Mouse (Mus musculus): Measurements from ENCODE around the gene Acot4. TPM values are rescaled to one million over a fixed set of nuclear protein-coding genes. Genes with fewer than 3 reads are reported as not detected.
"Not testable (repeated sequence)": the region's sequence is repeated elsewhere in the genome, so short reads cannot be mapped to it uniquely, and the experiment has no call there.

Gene Acot4
- polyA plus RNA-seq, 1 experiment from 2014 or later = 0.11 TPM

DNA sequence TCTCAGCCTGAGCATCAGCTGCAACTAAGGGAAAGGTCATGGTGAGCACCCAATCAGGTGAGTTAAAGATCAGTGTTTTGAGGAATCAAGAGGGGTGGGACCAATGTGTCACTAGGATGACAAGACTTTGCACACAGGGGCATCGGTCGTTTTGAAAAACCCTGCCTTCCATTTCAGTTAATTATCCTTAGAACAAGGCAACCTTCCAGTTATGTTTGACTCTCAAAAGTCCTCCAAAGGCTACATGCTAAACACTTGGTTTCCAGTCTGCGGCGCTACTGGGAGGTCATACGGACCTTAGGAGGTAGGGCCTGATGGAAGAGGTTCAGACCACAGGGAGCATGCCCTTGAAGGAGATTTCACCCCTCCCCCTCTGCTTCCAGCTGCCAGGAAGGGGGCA, 12.6 kb downstream of the Acot4 start:
- 81% methylated on average over 5 of the region's 5 CpGs for WGBS (ENCODE audit: missing documents)
- H3K36me3 ChIP-seq (ENCODE audit: inconsistent target); H3K79me2 ChIP-seq (ENCODE audit: inconsistent target); H3K4me3 ChIP-seq (ENCODE audit: inconsistent target); H3K27ac ChIP-seq: not testable (repeated sequence)

DNA sequence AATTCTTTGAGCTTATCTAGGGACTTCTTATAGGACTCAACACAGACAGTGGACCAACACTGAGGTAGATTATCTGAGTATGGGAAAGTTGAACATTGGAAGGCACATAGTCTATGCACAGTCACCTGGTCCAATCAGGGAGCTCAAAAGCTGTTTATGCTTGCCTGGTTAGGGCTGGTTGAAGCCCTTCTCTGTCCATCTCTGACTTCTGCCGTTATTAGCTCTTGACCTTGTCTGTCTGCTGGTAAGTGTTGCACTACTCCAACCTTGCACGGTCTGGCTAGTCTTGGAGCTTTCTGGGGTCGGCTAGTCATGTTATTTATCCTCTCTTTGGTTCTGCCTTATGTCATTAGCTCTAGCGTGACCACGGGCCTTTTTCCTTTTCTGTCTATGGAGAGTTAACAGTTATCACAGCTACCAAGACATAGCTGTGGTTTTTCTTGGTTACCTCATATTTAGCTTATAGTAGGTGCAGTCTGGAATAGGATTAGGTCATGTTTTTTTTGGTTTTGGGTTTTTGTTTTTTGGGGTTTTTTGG, 13.8 kb downstream of the Acot4 start, which contains the start of gene Acot3:
TSS of gene Acot3 (plus strand) at position 208 of the 538 bp plus-strand sequence.
- Histone ChIP-seq H3K79me2 (ENCODE audit: inconsistent target) (no peaks in the 10 kb centered on the region), H3K36me3 (ENCODE audit: inconsistent target) (no peaks in the 10 kb centered on the region), H3K27ac (no peak within 1 kb of the TSS), H3K4me3 (ENCODE audit: inconsistent target) (no peak within 1 kb of the TSS)
- 52% methylated on average over 5 of the region's 5 CpGs for WGBS (ENCODE audit: missing documents)

DNA sequence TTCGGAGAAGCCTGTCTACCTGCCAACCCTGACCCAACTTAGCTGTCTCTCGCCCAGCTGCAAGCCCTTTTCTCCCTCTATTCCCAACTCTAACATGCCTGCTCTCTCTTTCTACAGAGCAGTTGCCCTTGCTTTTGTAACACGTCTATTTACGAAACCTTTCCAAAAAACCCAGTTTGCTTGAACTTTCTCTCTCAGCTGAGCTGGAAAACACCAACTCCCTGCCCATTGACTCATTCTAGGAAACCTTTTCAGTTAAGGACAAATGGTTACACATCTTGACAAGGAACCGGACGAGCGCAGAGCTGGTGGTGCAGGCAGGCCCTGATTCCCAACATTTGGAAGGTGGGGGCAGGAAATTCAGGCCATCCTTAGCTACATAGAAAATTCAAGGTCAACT, 14.4 kb downstream of the Acot4 start:
- Histone ChIP-seq H3K4me3 (ENCODE audit: inconsistent target) (no peak overlapping the region), H3K79me2 (ENCODE audit: inconsistent target) (no peaks in the 10 kb centered on the region), H3K36me3 (ENCODE audit: inconsistent target) (no peaks in the 10 kb centered on the region), H3K27ac (no peak overlapping the region)
- 95% methylated on average over 6 of the region's 7 CpGs for WGBS (ENCODE audit: missing documents)

DNA sequence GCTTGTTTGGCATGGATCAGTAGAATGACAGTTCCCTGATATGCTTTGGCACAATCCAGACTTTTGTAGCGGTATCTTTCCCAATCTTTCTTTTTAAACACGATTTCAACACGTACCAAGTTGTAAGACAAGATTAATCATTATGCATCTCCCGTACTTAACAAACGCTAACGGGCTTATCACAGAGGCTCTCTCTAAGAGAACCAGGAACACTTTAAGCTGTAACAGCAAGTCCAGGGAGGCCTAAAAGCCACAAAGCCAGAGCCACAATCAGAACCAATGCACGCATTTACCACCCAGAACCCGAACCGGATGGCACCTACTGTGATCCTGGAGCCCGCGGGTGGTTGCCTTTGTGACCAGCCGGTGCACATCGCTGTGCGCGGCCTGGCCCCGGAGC, 15.0 kb downstream of the Acot4 start:
- Histone ChIP-seq H3K4me3 (ENCODE audit: inconsistent target) (no peak overlapping the region), H3K79me2 (ENCODE audit: inconsistent target) (no peaks in the 10 kb centered on the region), H3K27ac (no peak overlapping the region), H3K36me3 (ENCODE audit: inconsistent target) (no peaks in the 10 kb centered on the region)
- 36% methylated on average over 11 of the region's 16 CpGs for WGBS (ENCODE audit: missing documents)

DNA sequence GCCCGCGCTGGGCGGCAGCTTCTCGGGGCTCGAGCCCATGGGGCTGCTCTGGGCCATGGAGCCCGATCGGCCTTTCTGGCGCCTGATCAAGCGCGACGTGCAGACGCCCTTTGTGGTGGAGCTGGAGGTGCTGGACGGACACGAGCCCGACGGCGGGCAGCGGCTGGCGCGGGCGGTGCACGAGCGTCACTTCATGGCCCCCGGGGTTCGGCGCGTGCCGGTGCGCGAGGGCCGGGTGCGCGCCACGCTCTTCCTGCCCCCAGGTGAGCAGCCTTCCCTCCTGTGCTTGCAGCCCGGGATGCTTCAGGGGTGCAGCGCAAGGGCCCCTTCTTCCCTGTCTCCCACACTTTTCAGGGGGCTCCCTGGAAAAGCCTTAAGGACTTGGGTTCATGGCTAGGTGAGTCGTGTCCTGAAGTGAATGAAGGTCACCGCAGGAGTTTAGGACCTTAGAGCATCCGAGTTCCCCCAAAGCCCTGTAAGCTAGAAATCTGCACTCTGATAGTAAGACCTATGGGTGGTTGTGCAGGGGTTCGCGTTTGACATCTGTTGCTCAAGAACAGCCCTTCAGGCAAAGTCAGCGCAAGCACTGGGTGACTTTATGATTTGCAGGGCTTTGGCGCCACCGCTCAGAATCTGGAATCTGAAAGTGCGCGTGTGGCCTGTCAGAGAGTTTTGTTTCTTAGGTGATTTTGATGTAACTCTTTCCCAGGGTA, 15.7 kb downstream of the Acot4 start:
- no peak overlapping the region for H3K27ac ChIP-seq
- H3K4me3 ChIP-seq (ENCODE audit: inconsistent target) = no peak overlapping the region
- H3K36me3 ChIP-seq (ENCODE audit: inconsistent target) = no peaks in the 10 kb centered on the region
- 8% methylated on average over 27 of the region's 46 CpGs for WGBS (ENCODE audit: missing documents)
- no peaks in the 10 kb centered on the region for H3K79me2 ChIP-seq (ENCODE audit: inconsistent target)

DNA sequence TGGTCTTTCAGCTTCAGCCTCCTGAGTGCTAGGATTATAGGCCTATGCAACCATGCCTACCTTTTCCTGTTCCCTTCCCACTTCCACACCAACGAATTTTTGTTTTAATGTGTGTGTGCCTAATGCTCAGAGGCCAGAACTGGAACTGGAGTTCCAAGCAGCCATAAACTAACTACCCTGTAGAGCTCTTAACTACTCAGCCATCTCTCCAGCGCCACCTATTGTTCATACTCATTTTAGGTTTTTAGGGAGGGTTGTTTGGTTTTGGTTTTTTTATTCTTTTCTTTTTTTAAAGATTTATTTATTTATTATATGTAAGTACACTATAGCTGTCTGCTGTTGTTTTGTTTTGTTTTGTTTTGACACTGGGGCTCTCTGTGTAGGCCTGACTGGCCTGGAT, 22.8 kb downstream of the Acot4 start:
- Histone ChIP-seq H3K79me2 (ENCODE audit: inconsistent target) (no peaks in the 10 kb centered on the region), H3K27ac (no peak overlapping the region), H3K36me3 (ENCODE audit: inconsistent target) (no peaks in the 10 kb centered on the region), H3K4me3 (ENCODE audit: inconsistent target) (no peak overlapping the region)
- 0% methylated on average over 2 of the region's 2 CpGs for WGBS (ENCODE audit: missing documents)

DNA sequence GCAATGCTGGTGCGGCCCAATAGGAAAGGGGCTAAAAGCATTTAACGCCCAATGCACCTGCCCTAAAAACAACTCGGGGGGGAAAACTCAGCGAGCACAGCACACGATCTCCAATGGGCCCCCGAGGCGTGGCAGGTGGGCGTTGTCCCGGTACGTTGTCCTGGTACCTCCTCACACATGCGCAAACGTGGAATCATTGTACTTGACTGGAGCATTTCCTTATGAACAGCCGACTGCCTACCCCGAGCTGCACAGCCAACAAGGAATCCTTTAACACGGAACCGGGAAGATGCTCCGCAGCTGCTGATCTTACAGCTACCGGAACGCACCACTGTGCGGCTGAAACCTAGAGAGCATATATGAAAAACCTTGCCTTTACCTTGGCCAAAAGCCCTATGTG, 24.2 kb downstream of the Acot4 start:
- H3K27ac ChIP-seq = no peak overlapping the region
- H3K36me3 ChIP-seq (ENCODE audit: inconsistent target) = no peaks in the 10 kb centered on the region
- 94% methylated on average over 20 of the region's 20 CpGs for WGBS (ENCODE audit: missing documents)
- no peak overlapping the region for H3K4me3 ChIP-seq (ENCODE audit: inconsistent target)
- H3K79me2 ChIP-seq (ENCODE audit: inconsistent target) = no peaks in the 10 kb centered on the region

DNA sequence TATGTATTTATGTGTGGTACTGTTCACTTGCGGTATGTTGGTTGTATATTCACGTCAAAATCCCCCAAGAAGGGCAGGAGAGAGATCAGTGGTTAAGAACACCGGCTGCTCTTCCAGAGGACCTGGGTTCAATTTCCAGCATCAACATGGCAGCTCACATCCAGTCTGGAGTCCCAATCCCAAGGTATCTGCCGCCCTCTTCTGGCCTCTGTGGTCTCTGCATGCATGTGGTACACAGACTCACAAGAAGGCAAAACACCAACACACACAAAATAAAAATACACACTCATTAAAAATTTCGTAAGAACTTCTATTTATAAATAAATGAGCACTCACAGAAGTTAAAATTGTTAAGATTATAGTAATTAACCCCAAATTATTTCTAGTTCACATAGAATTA, 25.0 kb downstream of the Acot4 start:
- H3K4me3 ChIP-seq (ENCODE audit: inconsistent target) = no peak overlapping the region
- 71% methylated on average over 5 of the region's 5 CpGs for WGBS (ENCODE audit: missing documents)
- no peaks in the 10 kb centered on the region for H3K36me3 ChIP-seq (ENCODE audit: inconsistent target)
- H3K79me2 ChIP-seq (ENCODE audit: inconsistent target) = no peaks in the 10 kb centered on the region
- no peak overlapping the region for H3K27ac ChIP-seq

DNA sequence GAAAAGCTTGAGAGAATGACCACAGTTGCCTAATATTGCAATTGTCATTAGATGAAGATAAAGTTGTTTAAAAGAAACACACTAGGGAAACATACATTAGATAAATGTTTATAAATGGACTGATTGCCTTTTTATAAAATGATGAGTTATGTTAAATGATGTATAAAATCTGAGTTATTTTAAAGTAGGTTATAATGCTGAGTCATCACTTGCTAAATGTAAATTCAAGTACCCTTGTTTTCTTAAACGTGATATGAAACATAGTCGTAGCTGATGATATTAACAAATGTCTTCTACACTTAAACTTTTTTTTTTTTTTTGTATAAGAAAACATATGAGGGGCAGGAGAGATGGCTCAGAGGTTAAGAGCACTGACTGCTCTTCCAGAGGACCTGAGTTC, 25.7 kb downstream of the Acot4 start:
- 86% methylated on average over 2 of the region's 2 CpGs for WGBS (ENCODE audit: missing documents)
- Histone ChIP-seq H3K27ac (no peak overlapping the region), H3K4me3 (ENCODE audit: inconsistent target) (no peak overlapping the region), H3K79me2 (ENCODE audit: inconsistent target) (no peaks in the 10 kb centered on the region), H3K36me3 (ENCODE audit: inconsistent target) (no peaks in the 10 kb centered on the region)

DNA sequence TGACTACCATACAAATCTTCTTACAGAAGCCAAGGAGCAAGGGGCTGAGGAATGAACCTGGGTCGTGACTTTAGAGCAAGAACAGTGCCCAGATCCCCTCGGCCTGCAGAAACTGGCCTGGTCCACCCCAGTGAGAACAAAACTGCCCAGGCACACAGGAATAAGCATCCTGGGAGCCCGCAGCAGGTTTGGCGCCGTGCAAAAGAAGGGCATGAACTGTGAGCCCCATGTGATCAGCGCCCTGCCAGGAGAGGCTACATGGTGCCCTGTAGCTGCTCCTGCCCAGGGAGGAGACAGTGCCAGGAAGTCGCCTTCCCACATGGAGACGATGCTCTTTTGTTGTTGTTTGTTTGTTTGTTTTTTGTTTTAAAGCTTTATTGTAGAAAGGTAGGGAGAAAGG, 26.4 kb downstream of the Acot4 start:
- Histone ChIP-seq H3K79me2 (ENCODE audit: inconsistent target) (no peaks in the 10 kb centered on the region), H3K4me3 (ENCODE audit: inconsistent target) (no peak overlapping the region), H3K36me3 (ENCODE audit: inconsistent target) (no peaks in the 10 kb centered on the region), H3K27ac (no peak overlapping the region)
- WGBS (ENCODE audit: missing documents) = 81% methylated on average over 8 of the region's 8 CpGs

DNA sequence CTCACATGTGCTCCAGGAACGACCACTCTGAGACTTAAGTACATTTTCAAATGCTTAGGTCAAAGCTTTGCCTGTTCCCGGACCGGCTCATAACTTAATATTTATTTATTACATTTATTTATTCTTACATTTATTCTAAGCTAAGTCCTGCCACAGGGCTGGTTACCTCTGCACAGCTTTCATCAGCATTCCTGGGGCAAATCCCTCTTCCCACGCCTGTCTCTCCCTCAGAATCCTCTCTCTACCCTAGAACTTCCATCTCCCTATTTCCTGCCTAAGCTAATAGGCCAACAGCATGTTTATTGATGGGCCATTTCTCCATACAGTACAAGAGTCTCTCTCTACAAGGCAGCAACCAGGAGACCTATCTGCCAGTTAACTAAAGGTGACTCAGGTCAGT, 29.6 kb downstream of the Acot4 start:
- no peak overlapping the region for H3K4me3 ChIP-seq (ENCODE audit: inconsistent target)
- H3K36me3 ChIP-seq (ENCODE audit: inconsistent target) = no peaks in the 10 kb centered on the region
- WGBS (ENCODE audit: missing documents) = 85% methylated on average over 4 of the region's 4 CpGs
- no peak overlapping the region for H3K27ac ChIP-seq
- no peaks in the 10 kb centered on the region for H3K79me2 ChIP-seq (ENCODE audit: inconsistent target)

DNA sequence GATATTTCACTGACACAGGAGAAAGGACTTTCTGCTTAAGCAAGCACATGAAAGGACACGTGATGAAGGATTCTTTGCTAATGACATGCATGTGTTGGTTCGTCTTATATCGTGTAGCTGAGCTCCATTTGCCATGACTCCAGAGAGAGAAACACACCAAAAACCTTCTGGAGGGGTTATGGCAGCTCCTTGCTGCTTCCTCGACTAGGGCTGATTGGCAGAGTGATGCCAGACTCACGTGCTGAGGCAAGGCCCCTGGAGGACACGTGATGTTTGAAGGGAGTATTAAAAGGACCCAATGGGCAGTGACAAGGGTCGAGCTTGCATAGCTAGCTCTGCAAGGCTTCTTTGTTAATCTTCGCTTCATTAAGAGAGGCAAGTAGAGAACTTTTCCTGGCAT, 30.1 kb downstream of the Acot4 start:
- H3K79me2 ChIP-seq (ENCODE audit: inconsistent target) = no peaks in the 10 kb centered on the region
- H3K36me3 ChIP-seq (ENCODE audit: inconsistent target) = no peaks in the 10 kb centered on the region
- 81% methylated on average over 8 of the region's 8 CpGs for WGBS (ENCODE audit: missing documents)
- H3K27ac ChIP-seq = no peak overlapping the region
- H3K4me3 ChIP-seq (ENCODE audit: inconsistent target) = no peak overlapping the region

DNA sequence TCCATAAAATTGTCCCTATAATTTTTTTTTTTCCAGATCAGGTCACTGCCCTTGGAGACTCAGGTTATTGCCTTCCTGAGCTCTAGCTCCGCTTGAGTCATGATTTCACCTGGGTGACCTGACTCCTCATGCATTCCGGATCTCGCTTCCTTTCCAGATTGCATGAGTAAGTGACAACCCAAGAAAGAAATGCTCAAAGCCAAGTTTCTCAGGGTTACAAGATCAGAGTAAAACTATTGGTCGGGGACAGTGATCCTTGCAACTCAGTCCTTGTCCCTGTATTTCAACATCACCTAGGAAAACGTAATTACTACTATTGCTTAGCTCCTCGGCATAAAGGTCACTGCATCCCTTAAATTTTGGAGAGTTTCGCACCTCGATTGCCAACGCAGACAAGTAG, 30.8 kb downstream of the Acot4 start, which contains the start of gene Acot5:
TSS of gene Acot5 (plus strand) at position 340 of the 400 bp plus-strand sequence.
- WGBS (ENCODE audit: missing documents) = 65% methylated on average over 9 of the region's 9 CpGs
- H3K36me3 ChIP-seq (ENCODE audit: inconsistent target) = no peaks in the 10 kb centered on the region
- H3K27ac ChIP-seq = no peak within 1 kb of the TSS
- no peaks in the 10 kb centered on the region for H3K79me2 ChIP-seq (ENCODE audit: inconsistent target)
- no peak within 1 kb of the TSS for H3K4me3 ChIP-seq (ENCODE audit: inconsistent target)

DNA sequence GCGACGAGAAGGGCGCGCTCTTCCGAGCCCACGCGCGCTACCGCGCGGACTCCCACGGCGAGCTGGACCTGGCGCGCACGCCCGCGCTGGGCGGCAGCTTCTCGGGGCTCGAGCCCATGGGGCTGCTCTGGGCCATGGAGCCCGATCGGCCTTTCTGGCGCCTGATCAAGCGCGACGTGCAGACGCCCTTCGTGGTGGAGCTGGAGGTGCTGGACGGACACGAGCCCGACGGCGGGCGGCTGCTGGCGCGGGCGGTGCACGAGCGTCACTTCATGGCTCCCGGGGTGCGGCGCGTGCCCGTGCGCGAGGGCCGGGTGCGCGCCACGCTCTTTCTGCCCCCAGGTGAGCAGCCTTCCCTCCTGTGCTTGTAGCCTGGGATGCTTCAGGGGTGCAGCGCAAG, 31.4 kb downstream of the Acot4 start:
- not testable (repeated sequence) for H3K36me3 ChIP-seq (ENCODE audit: inconsistent target); H3K4me3 ChIP-seq (ENCODE audit: inconsistent target); H3K27ac ChIP-seq; H3K79me2 ChIP-seq (ENCODE audit: inconsistent target)
- 4% methylated on average over 22 of the region's 52 CpGs for WGBS (ENCODE audit: missing documents)

DNA sequence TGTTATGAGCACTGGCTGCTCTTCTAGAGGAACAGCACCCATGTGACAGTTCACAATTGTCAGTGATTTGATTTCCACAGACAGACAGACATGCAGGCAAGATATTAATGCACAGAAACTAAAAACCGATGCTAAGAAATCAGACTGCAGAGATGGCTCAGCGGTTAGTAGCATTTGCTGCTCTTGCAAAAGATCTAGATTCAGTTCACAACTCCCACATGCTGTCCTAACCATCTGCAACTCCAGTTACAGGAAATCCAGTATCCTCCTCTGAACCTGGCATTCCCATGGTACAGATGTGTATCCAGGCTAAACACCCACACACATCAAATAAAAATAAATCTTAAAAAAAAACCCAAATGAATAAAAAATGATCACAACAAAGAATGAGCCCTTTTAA, 33.5 kb downstream of the Acot4 start:
- no peak overlapping the region for H3K4me3 ChIP-seq (ENCODE audit: inconsistent target)
- no peaks in the 10 kb centered on the region for H3K79me2 ChIP-seq (ENCODE audit: inconsistent target)
- WGBS (ENCODE audit: missing documents) = 89% methylated on average over 2 of the region's 2 CpGs
- H3K36me3 ChIP-seq (ENCODE audit: inconsistent target) = no peaks in the 10 kb centered on the region
- H3K27ac ChIP-seq = no peak overlapping the region

All from macrophage (primary cell).